Mouse (Mus musculus) CH12.LX (cell line): ENCODE data around the gene Gramd1b. TPM values are rescaled to one million over a fixed set of nuclear protein-coding genes. Genes with fewer than 3 reads are reported as not detected.

Experiments
- DNase-seq: peaks from one replicate; pipeline ENCODE4 v3.0.0-alpha.2; 2013; ENCODE audit errors: extremely low read depth
- H3K27ac ChIP-seq: 2 replicates; pipeline ENCODE4 v1.5.1; 2012; ENCODE audit warnings: low read depth, mild to moderate bottlenecking, control low read depth, moderate library complexity; ENCODE audit not compliant: insufficient read depth
- H3K27me3 ChIP-seq: replicated peaks from 2 replicates; pipeline ENCODE3; 2012; ENCODE audit warnings: inconsistent platforms
- H3K36me3 ChIP-seq, 2 experiments: replicated peaks in 1 of 2; 2 replicates each; pipeline versions ENCODE3 to v1.6.1; 2012; ENCODE audit warnings: inconsistent platforms in 1 of 2, low read length in 1 of 2, mild to moderate bottlenecking in 1 of 2, mixed read lengths in 1 of 2, moderate library complexity in 1 of 2; ENCODE audit not compliant: control insufficient read depth in 1 of 2, insufficient read depth in 1 of 2
- H3K4me1 ChIP-seq, 2 experiments: 2 replicates each; pipeline ENCODE4 v1.6.1; 2012; ENCODE audit warnings: inconsistent platforms in 1 of 2, moderate library complexity in 1 of 2; ENCODE audit not compliant: insufficient read depth in 2 of 2, control insufficient read depth in 1 of 2
- H3K4me2 ChIP-seq: 2 replicates; pipeline ENCODE4 v1.6.1; 2012; ENCODE audit warnings: low read depth, mild to moderate bottlenecking, control low read depth; ENCODE audit not compliant: poor library complexity, insufficient read depth, severe bottlenecking
- H3K4me3 ChIP-seq, 3 experiments: fragments of 150-350 bp in 1 of 3; sonication (generic) in 1 of 3; replicated peaks in 1 of 3; 2 replicates each; pipeline versions ENCODE3 to v1.5.1; 2011 to 2012; ENCODE audit warnings: low read depth in 2 of 3, low read length in 2 of 3, mild to moderate bottlenecking in 2 of 3, moderate library complexity in 2 of 3, control low read depth in 1 of 3, improper control_type of control experiment in 1 of 3, inconsistent platforms in 1 of 3, mixed read lengths in 1 of 3; ENCODE audit not compliant: poor library complexity in 1 of 3
- H3K79me2 ChIP-seq: replicated peaks from 2 replicates; pipeline ENCODE4 v1.6.1; 2012; ENCODE audit warnings: mild to moderate bottlenecking, moderate library complexity; ENCODE audit not compliant: control insufficient read depth, poor library complexity, insufficient read depth, severe bottlenecking; ENCODE audit errors: extremely low read depth
- H3K9ac ChIP-seq: 2 replicates; pipeline ENCODE4 v1.6.1; 2012; ENCODE audit warnings: low read depth, mild to moderate bottlenecking, control low read depth, moderate library complexity; ENCODE audit not compliant: insufficient read depth
- H3K9me3 ChIP-seq: replicated peaks from 2 replicates; pipeline ENCODE3; 2012; ENCODE audit warnings: low read length, inconsistent platforms, mixed read lengths
- CHD2 ChIP-seq: IDR thresholded peaks from 2 replicates; pipeline ENCODE4 v1.6.1; 2011; ENCODE audit warnings: low read length, improper control_type of control experiment
- CTCF ChIP-seq, 2 experiments: IDR thresholded peaks in 1 of 2; conservative IDR thresholded peaks in 1 of 2; 2 replicates each; pipeline ENCODE4 v1.5.1; 2011 to 2012; ENCODE audit warnings: low read depth in 2 of 2, low read length in 2 of 2, improper control_type of control experiment in 1 of 2, inconsistent platforms in 1 of 2, mild to moderate bottlenecking in 1 of 2, moderate library complexity in 1 of 2
- E2F4 ChIP-seq: IDR thresholded peaks from 2 replicates; pipeline ENCODE4 v1.6.1; 2011; ENCODE audit warnings: low read depth, low read length, improper control_type of control experiment; ENCODE audit not compliant: insufficient replicate concordance
- ELF1 ChIP-seq: IDR thresholded peaks from 2 replicates; pipeline ENCODE4 v1.6.1; 2014; ENCODE audit warnings: low read depth, mild to moderate bottlenecking, inconsistent platforms, low read length, improper control_type of control experiment
- EP300 ChIP-seq: IDR thresholded peaks from 2 replicates; pipeline ENCODE4 v1.6.1; 2011; ENCODE audit warnings: low read length, improper control_type of control experiment
- JUN ChIP-seq: IDR thresholded peaks from 2 replicates; pipeline ENCODE4 v1.6.1; 2011; ENCODE audit warnings: low read depth, mild to moderate bottlenecking, low read length, improper control_type of control experiment, moderate library complexity; ENCODE audit not compliant: insufficient read depth
- KAT2A ChIP-seq: IDR thresholded peaks from 2 replicates; pipeline ENCODE4 v1.6.1; 2012; ENCODE audit warnings: low read length, improper control_type of control experiment, inconsistent platforms; ENCODE audit not compliant: insufficient replicate concordance
- MXI1 ChIP-seq: IDR thresholded peaks from 2 replicates; pipeline ENCODE4 v1.6.1; 2011; ENCODE audit warnings: mild to moderate bottlenecking, low read depth, low read length, improper control_type of control experiment
- NELFE ChIP-seq: IDR thresholded peaks from 2 replicates; pipeline ENCODE4 v1.6.1; 2011; ENCODE audit warnings: low read depth, low read length, improper control_type of control experiment
- NRF1 ChIP-seq: IDR thresholded peaks from 2 replicates; pipeline ENCODE4 v1.6.1; 2014; ENCODE audit warnings: low read depth, mild to moderate bottlenecking, inconsistent platforms, low read length, improper control_type of control experiment, moderate library complexity
- PAX5 ChIP-seq: IDR thresholded peaks from 2 replicates; pipeline ENCODE4 v1.6.1; 2012; ENCODE audit warnings: low read length, inconsistent platforms, mixed read lengths
- POLR2AphosphoS2 ChIP-seq: IDR thresholded peaks from 2 replicates; pipeline ENCODE4 v1.6.1; 2011; ENCODE audit warnings: low read depth, low read length, improper control_type of control experiment
- RAD21 ChIP-seq: IDR thresholded peaks from 2 replicates; pipeline ENCODE4 v1.6.1; 2011; ENCODE audit warnings: low read depth, mild to moderate bottlenecking, low read length, improper control_type of control experiment, moderate library complexity
- SMC3 ChIP-seq: IDR thresholded peaks from 2 replicates; pipeline ENCODE4 v1.6.1; 2011; ENCODE audit warnings: low read depth, low read length, improper control_type of control experiment
- TCF12 ChIP-seq: IDR thresholded peaks from 2 replicates; pipeline ENCODE4 v1.6.1; 2014; ENCODE audit warnings: low read depth, mild to moderate bottlenecking, inconsistent platforms, low read length, improper control_type of control experiment
- UBTF ChIP-seq: IDR thresholded peaks from 2 replicates; pipeline ENCODE4 v1.6.1; 2012; ENCODE audit warnings: low read depth, mild to moderate bottlenecking, inconsistent platforms, low read length, improper control_type of control experiment, moderate library complexity
- USF1 ChIP-seq: IDR thresholded peaks from 2 replicates; pipeline ENCODE4 v1.6.1; 2014; ENCODE audit warnings: low read depth, mild to moderate bottlenecking, inconsistent platforms, low read length, improper control_type of control experiment
- ZC3H11A ChIP-seq: IDR thresholded peaks from 2 replicates; pipeline ENCODE4 v1.6.1; 2012; ENCODE audit warnings: low read depth, mild to moderate bottlenecking, inconsistent platforms, low read length, improper control_type of control experiment
- ZKSCAN1 ChIP-seq: IDR thresholded peaks from 2 replicates; pipeline ENCODE4 v1.6.1; 2012; ENCODE audit warnings: low read depth, inconsistent platforms, low read length, improper control_type of control experiment, borderline replicate concordance
- ZNF384 ChIP-seq: IDR thresholded peaks from 2 replicates; pipeline ENCODE4 v1.6.1; 2012; ENCODE audit warnings: low read depth, low read length, improper control_type of control experiment, inconsistent platforms
- dilution Hi-C: fragments of 300-500 bp; cut with MboI; formaldehyde crosslinking; loops from 2 replicates; pipeline ENCODE4 v1.14.3; 2020; ENCODE audit warnings: low sequenced_read_pairs; ENCODE audit not compliant: extremely low pct_unique_long_range_greater_than_20kb, extremely low pct_ligation_motif_present
- in situ Hi-C: fragments of 300-500 bp; cut with MboI; formaldehyde crosslinking; loops from 3 replicates; pipeline ENCODE4 v1.14.3; 2019; ENCODE audit warnings: low sequenced_read_pairs, low pct_ligation_motif_present, low pct_unique_long_range_greater_than_20kb, mixed read lengths
- polyA plus RNA-seq: library from polyadenylated mRNA; unstranded; fragments of >175 nt; gene quantifications from 2 replicates; pipeline ENCODE4 v1.2.1, GENCODE M21; 2012; ENCODE audit warnings: low read depth; ENCODE audit not compliant: insufficient read length
- total RNA-seq, 2 experiments: library from RNA; depleted of rRNA; stranded (reverse); fragments of 300-350 nt in 1 of 2; fragments of >200 nt in 1 of 2; gene quantifications; 2 replicates each; pipeline ENCODE4 v1.2.3; 2012 to 2014

Gramd1b gene
- total and polyA plus RNA-seq, 3 experiments = 13.3 to 40.8 (median 16.7) TPM

DNA sequence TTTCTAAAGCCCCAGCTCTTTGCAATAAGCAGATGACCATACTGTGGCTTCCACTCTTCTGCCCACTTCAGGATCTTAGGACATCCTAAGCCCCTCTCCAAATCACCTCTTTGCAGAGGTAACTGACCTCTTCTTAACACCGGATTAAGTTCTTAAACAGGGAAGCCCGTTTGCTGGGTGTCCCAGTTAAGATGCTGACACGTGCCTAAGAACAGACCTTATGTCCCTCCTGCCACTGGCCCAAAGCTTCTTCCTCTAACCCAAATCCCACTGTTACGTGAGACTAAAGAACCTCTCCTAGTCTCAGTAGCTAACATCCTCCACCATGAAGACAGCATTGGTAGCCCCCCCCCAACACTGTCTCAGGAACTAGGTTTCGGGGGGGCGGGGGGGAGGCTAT is 177.6 kb downstream of the Gramd1b start:
- Histone ChIP-seq H3K27me3 (no peaks in the 10 kb centered on the region), H3K27ac (no peak overlapping the region), H3K4me3 (no peak overlapping the region), H3K4me2 (no peak overlapping the region), H3K4me1 (peaks cover 13 to 60% of the 10 kb centered on the region in 2 experiments), H3K9ac (no peak overlapping the region), H3K36me3 (peaks cover 0 to 31% of the 10 kb centered on the region in 2 experiments), H3K79me2 (no peaks in the 10 kb centered on the region; the same call in 1 of the 2 replicates), H3K9me3 (no peaks in the 10 kb centered on the region)
- TF ChIP-seq ELF1 (no peak), EP300 (no peak), PAX5 (no peak), MXI1 (no peak), ZKSCAN1 (no peak), UBTF (no peak), NELFE (no peak), ZC3H11A (no peak), USF1 (no peak), POLR2AphosphoS2 (no peak), NRF1 (no peak), JUN (no peak), ZNF384 (no peak)
- in situ Hi-C loops = loop anchor here (5.0 kb wide), 1 partner anchor 39 kb away; no protein-coding TSS in a partner anchor
- DNase-seq = no peak
- dilution Hi-C loops = no loop called here

DNA sequence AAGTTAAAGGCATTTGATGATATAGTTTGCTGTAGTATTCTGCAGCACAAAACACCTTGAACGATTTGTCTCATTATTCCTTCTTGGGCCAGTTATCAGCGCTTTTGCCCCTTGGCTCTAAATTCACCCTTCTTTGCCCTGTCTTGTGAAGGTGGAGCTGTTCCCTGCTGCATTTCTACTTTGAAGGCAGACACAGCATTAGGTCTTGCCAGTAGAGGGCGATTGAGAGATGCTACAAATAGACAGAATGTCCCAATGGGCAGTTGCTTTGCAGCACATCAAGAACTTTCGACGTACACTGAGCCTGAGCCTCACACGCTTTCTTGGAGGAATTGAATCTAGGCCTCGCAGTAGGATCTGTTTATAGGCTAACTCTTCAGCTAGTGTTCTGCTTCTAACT is 180.5 kb downstream of the Gramd1b start:
- H3K4me3 ChIP-seq = no peak overlapping the region
- H3K79me2 ChIP-seq = no peaks in the 10 kb centered on the region; the same call in 1 of the 2 replicates
- dilution Hi-C loops = no loop called here
- no peak overlapping the region for H3K9ac ChIP-seq
- no peak overlapping the region for H3K27ac ChIP-seq
- peaks cover 4 to 44% of the 10 kb centered on the region in 2 experiments; a peak in 3 of 4 replicates for H3K4me1 ChIP-seq
- H3K4me2 ChIP-seq = no peak overlapping the region
- H3K36me3 ChIP-seq = peaks cover 0 to 35% of the 10 kb centered on the region in 2 experiments
- H3K27me3 ChIP-seq = no peaks in the 10 kb centered on the region
- in situ Hi-C loops = loop anchor here (5.0 kb wide), 1 partner anchor 42 kb away; no protein-coding TSS in a partner anchor
- DNase-seq = peak; percentile 82
- TF ChIP-seq CHD2 (no peak), RAD21 (peak; percentile 63), CTCF (conservative IDR thresholded peaks at IDR 0.05 in 1 of 2, IDR thresholded peaks at IDR 0.05 in 1 of 2; ENCODE audit: low read depth in 2 of 2, low read length in 2 of 2) (peak; percentile 65 to 92; a peak in 3 of 4 replicates), JUN (no peak), TCF12 (no peak), MXI1 (no peak), KAT2A (no peak), E2F4 (no peak), SMC3 (peak; percentile 75)
- TF ChIP-seq, all 38 proteins: peak for 3
- no peaks in the 10 kb centered on the region for H3K9me3 ChIP-seq
